Mouse (Mus musculus) embryonic stem cell, embryonic (primary cell): ENCODE results near the gene Mgl2.
"Not testable (repeated sequence)": the region's sequence is repeated elsewhere in the genome, so short reads cannot be mapped to it uniquely, and the experiment has no call there.

Source experiments
- CTCF ChIA-PET, 4 experiments: fragments of 300-600 bp in 2 of 4; fragments of 350-600 bp in 2 of 4; sonication (Branson Sonifier 250); formaldehyde crosslinking; loops; one replicate each; lab custom pipeline; 2022; ENCODE audit warnings: inconsistent platforms in 2 of 4; lab: Charles Lee
- POLR2A ChIA-PET, 4 experiments: fragments of 300-600 bp in 2 of 4; fragments of 350-600 bp in 2 of 4; sonication (Branson Sonifier 250); formaldehyde crosslinking; loops; one replicate each; lab custom pipeline; 2022; ENCODE audit warnings: antibody characterized with exemption in 4 of 4, inconsistent platforms in 1 of 4; lab: Charles Lee

The Mgl2 gene

GRCm38 (mm10) chr11:70165972-70166921 lies 36.1 kb downstream of the Mgl2 start:
- POLR2A ChIA-PET: interaction anchor here in 1 of 4 experiments (1.5 kb wide), 1 partner anchor 113 kb away, joined by 3 read pairs; no protein-coding TSS in a partner anchor

GRCm38 (mm10) chr11:70168136-70168535 lies 38.0 kb downstream of the Mgl2 start:
- ChIA-PET POLR2A (interaction anchor here in 1 of 4 experiments (0.6 kb wide), 1 partner anchor 146 kb away, joined by 3 read pairs; no protein-coding TSS in a partner anchor), CTCF (interaction anchor here in 3 of 4 experiments (0.5 to 1.2 kb wide), 4 partner anchors 33 to 216 kb away, joined by 3 to 4 read pairs (median 3); no protein-coding TSS in a partner anchor)

More at GRCm38 (mm10) chr11:70165972-70166921, 36.1 kb downstream of the Mgl2 start:
- CTCF ChIA-PET: interaction anchor here in 3 of 4 experiments (0.5 to 1.3 kb wide), 3 partner anchors 35 to 167 kb away, joined by 3 read pairs; no protein-coding TSS in a partner anchor

DNA sequence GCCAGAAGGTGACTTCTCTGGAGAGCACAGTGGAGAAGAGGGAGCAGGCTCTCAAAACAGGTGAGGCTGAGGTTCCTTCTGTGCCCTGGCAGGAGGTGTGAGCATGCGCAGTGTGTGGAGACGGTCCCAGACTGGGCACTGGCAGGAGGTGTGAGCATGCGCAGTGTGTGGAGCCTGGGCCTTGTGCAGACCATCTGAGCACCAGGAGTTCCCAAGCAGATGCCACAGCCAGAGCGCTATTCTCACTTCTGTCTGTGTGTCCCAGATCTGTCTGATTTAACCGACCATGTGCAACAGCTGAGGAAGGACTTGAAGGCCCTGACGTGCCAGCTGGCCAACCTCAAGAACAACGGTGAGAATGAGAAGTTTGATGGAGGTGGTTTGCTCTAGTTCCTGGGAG lies 39.3 kb downstream of the Mgl2 start:
- CTCF ChIA-PET, POLR2A ChIA-PET: not testable (repeated sequence)

GRCm38 (mm10) chr11:70170291-70170690 lies 40.2 kb downstream of the Mgl2 start:
- ChIA-PET CTCF (interaction anchor here in 3 of 4 experiments (0.7 to 2.4 kb wide), 3 partner anchors 35 to 236 kb away, joined by 3 to 6 read pairs (median 4); partner anchors contain the start of gene Slc16a11 (in 2 of the 3)), POLR2A (interaction anchor here in 1 of 4 experiments (0.6 kb wide), 1 partner anchor 39 kb away, joined by 3 read pairs; no protein-coding TSS in a partner anchor)

DNA sequence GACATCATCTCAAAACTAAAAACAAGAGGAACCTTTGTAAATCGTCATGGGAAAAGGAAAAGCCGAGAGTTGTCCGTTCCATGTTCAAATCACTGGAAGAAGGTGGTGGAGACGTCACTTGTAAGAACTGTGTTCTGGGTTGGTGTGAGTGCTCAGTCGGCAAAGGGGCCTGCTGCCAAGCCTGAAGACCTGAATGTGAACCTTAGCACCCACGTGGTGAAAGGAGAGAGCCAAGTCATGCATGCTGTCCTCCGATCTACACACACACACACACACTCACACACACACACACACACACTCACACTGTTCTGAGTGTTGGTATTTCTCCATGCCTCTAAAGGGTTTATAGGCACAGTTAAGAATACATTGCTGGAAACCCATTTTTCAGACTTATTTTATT lies 41.1 kb downstream of the Mgl2 start:
- ChIA-PET CTCF (interaction anchor here (0.6 to 2.4 kb wide), 11 partner anchors 31 to 346 kb away, joined by 3 to 6 read pairs (median 4); partner anchors contain the start of genes Slc16a11 (in 2 of the 4) and Slc2a4 (in 1 of the 4)), POLR2A (interaction anchor here in 1 of 4 experiments (0.6 kb wide), 1 partner anchor 40 kb away, joined by 3 read pairs; no protein-coding TSS in a partner anchor)

- ChIA-PET CTCF (interaction anchor here (0.6 to 2.4 kb wide), 23 partner anchors 11 to 1689 kb away, joined by 3 to 6 read pairs (median 4); partner anchors contain the start of genes Slc16a11 (in 1 of the 4) and Slc2a4 (in 1 of the 4)), POLR2A (no interaction called here)
Observed at GRCm38 (mm10) chr11:70171847-70172246, 41.7 kb downstream of the Mgl2 start.

GRCm38 (mm10) chr11:70172298-70172697 lies 42.2 kb downstream of the Mgl2 start:
- POLR2A ChIA-PET: no interaction called here

GRCm38 (mm10) chr11:70174491-70174890 lies 44.4 kb downstream of the Mgl2 start:
- ChIA-PET CTCF (interaction anchor here in 1 of 4 experiments (1.2 kb wide), 1 partner anchor 119 kb away, joined by 3 read pairs; no protein-coding TSS in a partner anchor), POLR2A (no interaction called here)

More at GRCm38 (mm10) chr11:70172298-70172697, 42.2 kb downstream of the Mgl2 start:
- CTCF ChIA-PET: interaction anchor here (0.6 to 2.4 kb wide), 22 partner anchors 10 to 1689 kb away, joined by 3 to 6 read pairs (median 4); partner anchors contain the start of genes Slc16a11 (in 1 of the 4) and Slc2a4 (in 1 of the 4)

DNA sequence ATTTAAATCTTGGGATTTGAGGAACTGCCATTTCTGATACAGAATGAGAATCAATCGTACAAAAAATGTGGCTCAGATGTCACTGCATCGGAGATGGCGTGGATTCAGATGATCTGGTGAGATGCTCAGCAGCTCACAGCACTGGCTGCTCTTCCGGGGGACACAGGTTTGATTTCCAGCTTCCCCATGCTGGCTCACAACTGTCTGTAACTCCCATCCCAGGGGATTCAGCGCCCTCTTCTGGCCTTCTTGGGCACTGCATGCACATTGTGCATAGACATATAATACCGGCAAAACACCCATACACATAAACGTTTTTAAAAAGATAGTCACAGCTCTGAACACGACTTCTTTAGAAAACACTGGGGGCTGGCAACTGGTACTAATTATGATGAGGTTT lies 47.5 kb downstream of the Mgl2 start:
- CTCF ChIA-PET: interaction anchor here (0.5 to 2.1 kb wide), 22 partner anchors 10 to 631 kb away, joined by 3 to 6 read pairs (median 4); partner anchors contain the start of genes Slc16a11 (in 2 of the 4) and Asgr1 (in 1 of the 4)
- POLR2A ChIA-PET: interaction anchor here in 1 of 4 experiments (1.0 kb wide), 1 partner anchor 102 kb away, joined by 3 read pairs; no protein-coding TSS in a partner anchor

DNA sequence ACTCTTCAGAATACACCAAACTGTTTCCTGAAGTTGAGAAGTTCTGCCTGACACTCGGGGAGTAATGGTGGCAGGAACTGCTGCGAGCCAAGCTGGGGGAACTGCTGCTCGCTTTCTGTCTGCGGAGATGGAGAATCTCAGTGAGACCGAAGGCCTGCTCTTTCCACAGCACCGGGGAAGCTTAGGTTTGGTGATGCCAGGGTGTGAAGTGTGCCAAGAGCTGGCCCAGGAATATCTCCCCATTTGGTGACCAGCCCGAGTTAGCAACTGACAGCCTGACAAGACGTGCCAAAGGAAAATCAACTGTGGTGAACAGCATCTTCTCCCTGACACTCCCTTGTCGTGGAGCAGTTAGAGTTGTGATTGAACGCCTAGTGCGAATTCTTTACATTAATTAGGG lies 48.2 kb downstream of the Mgl2 start:
- ChIA-PET CTCF (interaction anchor here in 2 of 4 experiments (1.0 to 2.1 kb wide), 9 partner anchors 11 to 244 kb away, joined by 3 to 6 read pairs (median 4); no protein-coding TSS in a partner anchor), POLR2A (interaction anchor here in 1 of 4 experiments (0.7 kb wide), 1 partner anchor 198 kb away, joined by 3 read pairs; the partner anchor contains the start of gene Ctdnep1)

DNA sequence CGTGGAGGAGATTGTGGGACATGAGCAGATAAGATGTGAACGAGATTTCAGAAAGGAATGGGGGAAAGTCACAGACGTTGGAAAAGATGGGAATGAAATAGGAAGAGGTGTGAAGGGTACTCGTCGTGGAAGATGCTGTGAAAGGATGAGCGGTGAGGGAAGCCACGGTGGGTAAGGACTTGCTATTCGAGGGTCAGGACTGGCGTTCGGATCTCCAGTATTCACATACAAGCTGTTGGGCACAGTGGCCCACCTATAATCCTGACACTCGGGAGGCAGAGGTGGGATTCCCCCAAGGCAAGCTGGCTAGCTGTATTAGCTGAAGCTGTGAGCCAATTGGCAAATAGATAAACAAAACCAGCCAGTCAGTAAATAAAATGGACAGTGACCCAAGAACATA lies 48.6 kb downstream of the Mgl2 start:
- ChIA-PET POLR2A (interaction anchor here in 1 of 4 experiments (0.7 kb wide), 1 partner anchor 198 kb away, joined by 3 read pairs; the partner anchor contains the start of gene Ctdnep1), CTCF (interaction anchor here in 2 of 4 experiments (1.2 to 2.1 kb wide), 3 partner anchors 52 to 104 kb away, joined by 4 read pairs; no protein-coding TSS in a partner anchor)

DNA sequence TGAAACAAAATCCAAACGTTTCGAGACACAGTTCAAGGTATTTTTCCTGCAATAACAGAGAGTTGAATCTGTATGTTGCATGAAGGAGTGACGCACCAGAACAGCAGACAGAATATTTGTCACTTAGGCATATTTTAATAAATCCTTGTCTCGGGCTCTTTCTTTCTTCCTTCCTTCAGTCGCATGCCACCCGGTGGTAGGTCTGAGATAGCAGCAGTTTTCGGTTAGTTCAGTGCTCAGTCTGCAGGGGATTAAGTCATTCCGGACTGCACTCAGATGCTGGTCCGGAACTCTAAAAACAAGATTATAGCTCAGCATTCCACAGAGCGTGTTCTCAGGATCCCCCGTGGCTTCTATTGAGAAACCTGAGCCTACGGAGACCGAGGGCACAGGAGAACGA lies 49.3 kb downstream of the Mgl2 start:
- POLR2A ChIA-PET: interaction anchor here in 1 of 4 experiments (0.6 kb wide), 1 partner anchor 1373 kb away, joined by 5 read pairs; no protein-coding TSS in a partner anchor
- CTCF ChIA-PET: no interaction called here

DNA sequence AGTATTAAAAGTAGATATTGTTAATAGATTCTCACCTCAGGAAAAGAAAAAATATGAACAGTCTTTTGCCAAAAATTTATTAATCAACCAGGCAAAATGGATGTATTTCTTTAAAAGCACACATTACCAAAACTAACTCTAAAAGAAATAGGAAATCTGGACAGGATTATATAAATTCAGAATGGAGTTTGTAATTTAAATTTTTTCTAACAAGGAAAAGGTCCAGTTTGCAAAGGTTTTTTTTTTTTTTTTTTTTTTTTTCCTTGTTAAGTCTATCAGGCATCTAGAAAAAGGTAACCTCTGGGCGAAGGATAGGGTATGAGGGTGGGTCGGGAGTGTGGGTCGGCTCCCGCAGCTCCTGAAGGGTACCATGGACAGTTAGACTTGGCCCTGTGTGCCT lies 50.4 kb downstream of the Mgl2 start:
- CTCF ChIA-PET: interaction anchor here (0.6 to 1.3 kb wide), 6 partner anchors 17 to 426 kb away, joined by 3 to 6 read pairs (median 4); partner anchors contain the start of gene Slc16a11 (in 1 of the 4)
- POLR2A ChIA-PET: interaction anchor here in 2 of 4 experiments (0.9 to 1.9 kb wide), 2 partner anchors 33 to 232 kb away, joined by 3 to 4 read pairs; no protein-coding TSS in a partner anchor

DNA sequence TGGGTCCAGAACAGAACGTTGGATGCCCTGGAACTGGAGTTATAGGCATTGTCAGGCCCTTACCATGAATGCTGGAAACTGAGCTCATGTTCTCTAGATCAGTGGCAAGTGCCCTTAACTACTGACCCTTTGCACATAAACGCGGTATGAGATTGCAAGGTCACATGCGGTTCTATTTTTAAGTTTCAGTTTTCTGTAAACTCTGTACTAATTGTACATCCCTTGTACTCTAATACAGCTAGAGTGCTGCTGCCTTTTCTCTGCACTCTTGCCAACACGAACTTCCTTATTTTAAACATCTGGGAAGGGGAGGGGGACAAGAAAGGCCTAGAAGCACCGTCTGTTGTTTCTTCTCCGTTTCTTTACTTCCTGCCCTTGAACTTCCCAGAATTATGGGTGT lies 55.0 kb downstream of the Mgl2 start:
- ChIA-PET CTCF (no interaction called here), POLR2A (no interaction called here)
